Mouse (Mus musculus): Measurements from ENCODE around the gene Fgfr2. TPM values are rescaled to one million over a fixed set of nuclear protein-coding genes. Genes with fewer than 3 reads are reported as not detected.

Gene Fgfr2
- polyA plus RNA-seq, 1 experiment, result 3.0 TPM

GRCm38 (mm10) chr7:132896206-132896815, 226.8 kb downstream of the Fgfr2 start:
- Histone ChIP-seq H3K4me1 (ENCODE audit: control insufficient read depth, insufficient read depth, low read length) (peaks cover 5% of the 10 kb centered on the region), H3K27ac (ENCODE audit: control insufficient read depth, insufficient read depth, low read depth, low read length) (no peak overlapping the region), H3K4me3 (ENCODE audit: control insufficient read depth, low read depth, low read length) (peak overlapping the region; percentile 7; the same call in 1 of the 2 replicates), H3K27me3 (ENCODE audit: control insufficient read depth, insufficient read depth, low read length) (no peaks in the 10 kb centered on the region), H3K36me3 (ENCODE audit: control insufficient read depth, insufficient read depth, low read length) (no peaks in the 10 kb centered on the region)
- TF ChIP-seq CTCF (IDR thresholded peaks at IDR 0.05; ENCODE audit: control insufficient read depth, insufficient read depth, insufficient replicate concordance, low read depth, low read length) (no peak), POLR2A (IDR thresholded peaks at IDR 0.05; ENCODE audit: control insufficient read depth, low read depth, low read length) (no peak)

DNA sequence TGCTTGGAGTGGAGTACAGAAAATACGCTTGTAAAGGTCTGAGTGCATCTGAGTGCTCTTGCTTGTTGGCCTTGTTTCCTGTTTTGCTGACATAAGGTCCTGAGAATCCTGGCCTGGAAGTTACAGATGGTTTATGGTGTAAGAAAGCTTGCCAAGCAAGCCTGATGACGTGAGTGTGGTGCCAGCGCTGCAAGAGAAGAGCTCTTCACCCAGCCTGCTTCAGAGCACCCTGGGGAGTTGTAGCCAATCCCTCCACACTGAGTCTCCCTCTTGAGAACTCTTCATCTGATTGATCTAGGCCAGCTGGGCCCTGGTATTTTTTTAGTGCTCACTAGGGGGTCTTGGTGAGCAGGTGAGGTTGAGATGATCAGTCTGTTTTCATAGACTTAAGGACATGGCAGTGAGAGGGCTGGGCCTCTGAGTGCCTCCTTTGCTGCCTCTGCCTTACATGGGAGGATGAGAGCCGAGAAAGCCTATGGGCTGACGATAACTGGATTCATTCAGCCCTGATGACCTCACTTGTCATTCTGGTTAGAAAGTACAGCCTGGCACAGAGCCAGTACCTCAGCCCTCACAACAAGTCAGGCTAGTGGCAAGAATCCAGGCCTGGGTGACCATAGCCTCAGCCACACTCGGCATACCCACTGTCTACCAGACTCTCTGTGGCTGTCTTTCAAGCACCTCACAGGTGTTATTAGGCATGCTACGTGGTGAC, 228.2 kb downstream of the Fgfr2 start:
- H3K27me3 ChIP-seq (ENCODE audit: control insufficient read depth, insufficient read depth, low read length), result no peaks in the 10 kb centered on the region
- no peak for TF ChIP-seq POLR2A (IDR thresholded peaks at IDR 0.05; ENCODE audit: control insufficient read depth, low read depth, low read length)
- no peak for TF ChIP-seq CTCF (IDR thresholded peaks at IDR 0.05; ENCODE audit: control insufficient read depth, insufficient read depth, insufficient replicate concordance, low read depth, low read length)
- peaks cover 5% of the 10 kb centered on the region for H3K4me1 ChIP-seq (ENCODE audit: control insufficient read depth, insufficient read depth, low read length)
- no peak overlapping the region for H3K27ac ChIP-seq (ENCODE audit: control insufficient read depth, insufficient read depth, low read depth, low read length)
- H3K4me3 ChIP-seq (ENCODE audit: control insufficient read depth, low read depth, low read length), result no peak overlapping the region
- no peaks in the 10 kb centered on the region for H3K36me3 ChIP-seq (ENCODE audit: control insufficient read depth, insufficient read depth, low read length)

DNA sequence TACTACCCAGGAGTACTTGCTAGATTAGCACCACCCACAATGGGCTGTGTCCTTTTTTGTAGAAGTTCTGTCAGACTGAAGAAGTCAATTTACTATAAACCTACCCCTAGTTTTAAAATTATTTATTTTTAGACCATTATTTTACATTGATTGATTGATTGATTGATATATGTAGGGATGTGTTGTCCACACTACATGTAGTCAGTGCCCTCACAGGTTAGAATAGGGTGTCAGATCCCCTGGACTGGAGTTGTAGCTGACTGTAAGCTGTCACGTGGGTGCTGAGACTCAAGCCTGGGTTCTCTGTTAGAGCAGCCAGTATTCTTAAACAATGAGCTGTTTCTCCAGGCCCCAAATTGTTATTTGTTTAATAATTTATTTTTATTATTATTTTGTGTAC, 229.8 kb downstream of the Fgfr2 start:
- TF ChIP-seq CTCF (IDR thresholded peaks at IDR 0.05; ENCODE audit: control insufficient read depth, insufficient read depth, insufficient replicate concordance, low read depth, low read length) (no peak), POLR2A (IDR thresholded peaks at IDR 0.05; ENCODE audit: control insufficient read depth, low read depth, low read length) (no peak)
- Histone ChIP-seq H3K27ac (ENCODE audit: control insufficient read depth, insufficient read depth, low read depth, low read length) (no peak overlapping the region), H3K36me3 (ENCODE audit: control insufficient read depth, insufficient read depth, low read length) (no peaks in the 10 kb centered on the region), H3K4me3 (ENCODE audit: control insufficient read depth, low read depth, low read length) (no peak overlapping the region), H3K4me1 (ENCODE audit: control insufficient read depth, insufficient read depth, low read length) (peaks cover 5% of the 10 kb centered on the region), H3K27me3 (ENCODE audit: control insufficient read depth, insufficient read depth, low read length) (no peaks in the 10 kb centered on the region)

- TF ChIP-seq POLR2A (IDR thresholded peaks at IDR 0.05; ENCODE audit: control insufficient read depth, low read depth, low read length) (no peak), CTCF (IDR thresholded peaks at IDR 0.05; ENCODE audit: control insufficient read depth, insufficient read depth, insufficient replicate concordance, low read depth, low read length) (no peak)
- no peak overlapping the region for H3K4me3 ChIP-seq (ENCODE audit: control insufficient read depth, low read depth, low read length)
- no peak overlapping the region for H3K27ac ChIP-seq (ENCODE audit: control insufficient read depth, insufficient read depth, low read depth, low read length)
- H3K27me3 ChIP-seq (ENCODE audit: control insufficient read depth, insufficient read depth, low read length), result no peaks in the 10 kb centered on the region
- no peaks in the 10 kb centered on the region for H3K36me3 ChIP-seq (ENCODE audit: control insufficient read depth, insufficient read depth, low read length)
- peaks cover 5% of the 10 kb centered on the region for H3K4me1 ChIP-seq (ENCODE audit: control insufficient read depth, insufficient read depth, low read length)
Measured at GRCm38 (mm10) chr7:132892806-132893205, 230.3 kb downstream of the Fgfr2 start.

- H3K4me3 ChIP-seq (ENCODE audit: control insufficient read depth, low read depth, low read length), result no peak overlapping the region
- no peak for TF ChIP-seq POLR2A (IDR thresholded peaks at IDR 0.05; ENCODE audit: control insufficient read depth, low read depth, low read length)
- TF ChIP-seq CTCF (IDR thresholded peaks at IDR 0.05; ENCODE audit: control insufficient read depth, insufficient read depth, insufficient replicate concordance, low read depth, low read length), result no peak
- H3K27me3 ChIP-seq (ENCODE audit: control insufficient read depth, insufficient read depth, low read length), result no peaks in the 10 kb centered on the region
- H3K4me1 ChIP-seq (ENCODE audit: control insufficient read depth, insufficient read depth, low read length), result peaks cover 5% of the 10 kb centered on the region
- no peaks in the 10 kb centered on the region for H3K36me3 ChIP-seq (ENCODE audit: control insufficient read depth, insufficient read depth, low read length)
- no peak overlapping the region for H3K27ac ChIP-seq (ENCODE audit: control insufficient read depth, insufficient read depth, low read depth, low read length)
Measured at GRCm38 (mm10) chr7:132892311-132892661, 230.9 kb downstream of the Fgfr2 start.

DNA sequence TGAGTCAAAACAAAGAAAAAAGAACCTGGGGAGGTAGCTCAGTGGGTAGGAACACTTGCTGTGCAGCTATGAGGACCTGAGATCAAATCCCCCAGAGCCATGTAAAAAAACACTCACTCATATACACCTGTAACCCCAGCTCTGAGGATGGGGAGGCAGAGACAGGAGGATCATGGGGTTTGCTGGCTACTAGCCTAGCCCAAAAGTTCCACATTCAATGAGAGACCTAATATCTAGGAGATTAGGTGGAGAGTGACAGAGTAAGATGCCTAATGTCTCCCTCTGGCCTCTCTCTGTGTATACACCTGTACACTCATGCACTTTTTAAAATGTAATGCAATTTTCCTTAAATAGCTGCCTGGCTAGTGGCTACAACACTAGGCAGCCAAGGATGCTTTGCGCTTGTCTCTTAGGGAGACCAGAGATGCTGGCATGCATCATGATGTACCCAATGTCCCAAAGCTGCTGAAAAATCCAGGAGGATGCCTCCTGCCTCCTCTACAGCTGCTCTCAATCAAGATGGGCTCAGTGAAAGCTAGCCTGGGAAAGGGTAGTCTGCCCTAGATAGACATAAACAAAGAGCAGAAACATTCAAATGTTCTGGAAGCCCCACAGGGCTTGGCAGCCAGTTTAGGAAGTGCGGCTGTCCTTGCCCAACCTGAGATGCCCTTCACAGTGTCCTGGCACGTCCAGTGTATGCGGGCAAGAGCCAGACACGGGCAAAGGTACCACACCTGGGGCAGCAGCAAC, 231.4 kb downstream of the Fgfr2 start:
- Histone ChIP-seq H3K4me1 (ENCODE audit: control insufficient read depth, insufficient read depth, low read length) (peaks cover 3% of the 10 kb centered on the region), H3K36me3 (ENCODE audit: control insufficient read depth, insufficient read depth, low read length) (no peaks in the 10 kb centered on the region), H3K27ac (ENCODE audit: control insufficient read depth, insufficient read depth, low read depth, low read length) (no peak overlapping the region), H3K4me3 (ENCODE audit: control insufficient read depth, low read depth, low read length) (no peak overlapping the region), H3K27me3 (ENCODE audit: control insufficient read depth, insufficient read depth, low read length) (no peaks in the 10 kb centered on the region)
- TF ChIP-seq POLR2A (IDR thresholded peaks at IDR 0.05; ENCODE audit: control insufficient read depth, low read depth, low read length), result no peak
- no peak for TF ChIP-seq CTCF (IDR thresholded peaks at IDR 0.05; ENCODE audit: control insufficient read depth, insufficient read depth, insufficient replicate concordance, low read depth, low read length)

DNA sequence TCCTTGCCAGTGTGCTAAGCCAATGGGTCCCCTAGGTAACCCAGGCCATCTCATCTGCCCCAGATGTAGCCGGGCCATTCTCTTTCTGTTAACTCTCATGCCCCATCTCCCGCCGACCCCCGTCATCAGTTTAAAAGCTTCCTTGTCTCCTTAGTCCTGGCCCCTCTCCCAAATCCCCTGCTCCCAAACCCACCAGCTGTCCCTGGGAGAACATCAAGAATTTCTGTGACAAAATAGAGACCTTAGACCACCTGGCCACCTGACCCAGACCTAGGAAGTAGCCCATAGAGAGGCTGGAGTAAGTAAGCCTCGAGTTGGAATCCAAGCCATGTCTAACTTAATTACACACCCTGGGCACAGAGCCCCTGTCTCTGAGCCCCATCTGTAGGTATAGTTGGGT, 232.9 kb downstream of the Fgfr2 start:
- no peak for TF ChIP-seq POLR2A (IDR thresholded peaks at IDR 0.05; ENCODE audit: control insufficient read depth, low read depth, low read length)
- no peak for TF ChIP-seq CTCF (IDR thresholded peaks at IDR 0.05; ENCODE audit: control insufficient read depth, insufficient read depth, insufficient replicate concordance, low read depth, low read length)
- H3K4me1 ChIP-seq (ENCODE audit: control insufficient read depth, insufficient read depth, low read length), result no peaks in the 10 kb centered on the region
- no peaks in the 10 kb centered on the region for H3K36me3 ChIP-seq (ENCODE audit: control insufficient read depth, insufficient read depth, low read length)
- no peaks in the 10 kb centered on the region for H3K27me3 ChIP-seq (ENCODE audit: control insufficient read depth, insufficient read depth, low read length)
- H3K4me3 ChIP-seq (ENCODE audit: control insufficient read depth, low read depth, low read length), result no peak overlapping the region
- no peak overlapping the region for H3K27ac ChIP-seq (ENCODE audit: control insufficient read depth, insufficient read depth, low read depth, low read length)
